Mouse (Mus musculus): ENCODE data around the gene Ankrd54. TPM values are rescaled to one million over a fixed set of nuclear protein-coding genes. Genes with fewer than 3 reads are reported as not detected.

Gene Ankrd54
- 1 to 10 TPM; 3.1 to 5.8 (median 3.5) TPM for total RNA-seq (2022)

DNA sequence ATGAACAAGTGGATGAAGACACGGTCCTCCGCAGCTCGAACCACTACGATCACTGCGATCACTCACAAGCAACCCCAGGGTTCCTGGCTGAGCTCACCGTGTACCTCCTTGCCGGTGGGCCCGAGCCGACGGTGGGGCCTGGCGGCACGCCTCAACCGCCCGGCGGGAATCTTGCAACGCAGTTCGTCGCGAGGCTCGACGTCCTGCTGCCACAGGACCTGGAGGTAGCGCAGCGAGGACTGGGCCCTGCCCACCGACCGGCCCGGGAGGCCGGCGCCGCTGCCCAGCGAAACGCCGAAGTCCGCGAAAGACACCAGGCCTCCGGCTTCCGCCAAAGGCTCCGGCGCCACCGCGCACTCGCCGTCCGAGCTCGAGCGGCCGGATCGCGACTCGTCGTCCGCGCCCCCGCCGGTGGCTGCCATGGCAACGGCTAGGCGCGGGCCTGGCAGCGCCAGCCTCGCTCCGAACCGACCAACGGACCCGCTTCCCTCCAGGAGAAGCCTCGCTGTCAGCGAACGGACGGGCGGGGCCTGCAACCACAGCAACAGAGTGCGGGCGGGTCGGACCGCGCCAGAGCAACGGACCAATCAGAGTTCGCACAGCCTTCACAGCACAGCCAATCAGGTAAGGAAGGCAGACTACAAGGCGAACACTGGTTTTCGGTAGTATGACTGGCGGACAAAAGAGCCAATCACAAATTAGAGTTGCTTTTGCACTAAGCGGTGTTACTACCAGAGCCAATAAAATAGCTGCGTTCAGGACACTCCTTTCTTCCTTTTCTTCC lies at the start of gene Ankrd54:
Gene Ankrd54, minus strand, starts transcription at position 518 of the 784 bp plus-strand sequence.
- peak; percentile 92 to 95 for DNase-seq (ENCODE audit: low spot score in 2 of 2)

GRCm38 (mm10) chr15:79111774-79112173 lies 49.1 kb upstream of the Ankrd54 start:
- no peak for DNase-seq (ENCODE audit: low spot score in 2 of 2)

DNA sequence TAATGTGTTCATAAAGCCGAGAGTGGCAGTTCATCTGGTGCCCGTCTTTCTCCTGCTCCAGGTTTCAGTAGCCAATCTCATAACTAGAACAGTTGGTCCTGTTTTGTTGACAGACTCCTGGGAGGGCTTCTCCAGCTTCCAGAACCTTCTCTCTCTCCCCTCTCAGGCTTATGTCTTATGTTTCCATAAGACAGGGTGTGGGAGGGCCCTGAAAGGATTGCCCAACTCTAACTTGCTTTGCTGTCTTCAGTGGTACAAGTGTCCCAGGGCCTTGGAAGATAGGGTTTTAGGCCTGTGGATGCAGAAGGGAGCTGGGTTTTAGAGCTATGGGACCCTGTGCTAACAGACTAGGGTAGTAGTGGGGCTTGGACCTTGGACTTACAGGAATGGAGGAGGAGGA lies 47.8 kb upstream of the Ankrd54 start:
- no peak for DNase-seq (ENCODE audit: low spot score in 2 of 2)

DNA sequence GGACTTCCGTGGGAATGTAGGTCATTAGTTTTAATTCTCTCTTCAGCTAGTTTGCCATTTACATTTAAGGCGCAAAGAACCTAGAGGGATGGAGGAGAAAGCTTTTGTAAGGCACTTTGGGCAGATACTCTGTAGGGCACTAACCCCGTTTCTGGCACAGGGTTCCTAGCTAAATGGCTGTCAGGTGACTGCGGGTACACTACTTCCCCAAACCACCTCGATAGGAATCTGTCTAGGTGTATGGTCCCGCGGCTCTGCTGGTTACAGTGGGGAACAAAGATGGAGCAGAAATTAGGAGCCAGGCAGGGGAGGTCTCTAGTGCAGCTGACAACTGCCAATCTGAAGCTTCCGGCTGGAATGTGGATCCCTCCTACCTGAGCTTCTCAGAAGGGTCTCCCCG lies 47.3 kb upstream of the Ankrd54 start:
- no peak for DNase-seq (ENCODE audit: low spot score in 2 of 2)

GRCm38 (mm10) chr15:79109321-79109934 lies 46.7 kb upstream of the Ankrd54 start:
- DNase-seq (ENCODE audit: low spot score in 2 of 2), result no peak

DNA sequence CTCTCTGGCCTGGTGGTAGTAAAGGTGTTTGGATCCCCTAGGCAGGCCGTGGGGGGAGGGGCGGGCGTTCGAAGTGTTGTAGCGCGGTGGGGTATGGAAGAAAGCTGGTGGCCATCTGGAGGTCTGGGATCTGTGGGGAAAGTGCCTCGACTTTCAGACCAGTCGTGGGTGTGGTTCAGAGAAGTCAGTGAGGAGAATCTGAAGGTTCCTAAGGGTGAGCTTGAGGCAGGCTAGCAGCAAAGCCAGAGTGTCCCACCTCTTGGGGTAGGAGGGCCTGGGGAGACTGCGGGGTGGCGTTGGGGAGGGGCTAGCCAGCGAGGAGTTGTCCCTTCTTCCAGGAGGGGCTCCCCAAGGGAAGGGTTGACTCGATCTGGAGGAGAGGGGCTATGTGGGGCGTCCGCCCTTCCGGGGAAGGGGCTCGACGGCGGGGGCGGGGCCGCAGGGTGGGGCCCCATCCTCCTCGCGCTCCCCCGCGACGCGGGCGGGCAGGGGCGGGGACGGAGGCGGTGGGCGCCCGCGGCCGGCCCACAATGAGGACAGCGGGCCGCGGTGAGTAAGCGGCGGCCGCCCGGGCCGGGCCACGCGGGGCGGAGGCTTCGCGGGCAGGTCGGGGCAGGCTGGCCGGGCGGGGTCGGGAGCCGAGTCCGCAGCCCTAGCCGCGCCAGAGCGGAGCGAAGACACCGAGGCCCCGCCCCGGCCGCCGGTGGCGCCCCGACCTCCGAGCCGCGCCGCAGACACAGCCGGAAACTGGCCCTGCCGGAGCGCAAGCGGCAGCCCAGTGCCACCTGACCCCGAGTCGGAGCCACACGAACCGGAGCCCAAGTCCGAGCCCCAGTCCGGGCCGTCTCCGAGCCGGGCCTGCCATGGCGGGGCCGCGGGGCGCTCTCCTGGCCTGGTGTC lies 46.0 kb upstream of the Ankrd54 start, which contains the start of gene Micall1:
Gene Micall1, plus strand, starts transcription at position 478 of the 900 bp plus-strand sequence.
- DNase-seq (ENCODE audit: low spot score in 2 of 2), result peak; percentile 48 to 62

DNA sequence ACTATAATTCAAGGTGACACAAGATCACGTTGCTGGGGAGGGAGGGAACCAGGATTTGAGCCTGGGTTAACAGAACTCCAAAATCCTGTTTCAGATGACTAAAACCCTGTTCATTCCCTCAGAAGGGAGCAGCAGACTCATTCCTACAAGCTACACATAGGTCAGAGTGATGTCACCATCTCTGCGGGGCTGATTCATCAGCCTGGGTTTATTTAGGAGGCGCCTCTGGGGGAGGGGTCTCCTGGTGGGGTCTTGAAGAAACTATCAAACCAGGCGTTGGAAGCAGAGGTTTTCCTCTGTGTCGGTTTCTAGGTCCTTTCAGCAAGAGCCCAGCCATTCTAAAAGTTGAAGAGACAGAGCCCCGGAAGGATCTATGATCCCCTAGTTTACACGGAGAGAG lies 45.3 kb upstream of the Ankrd54 start:
- no peak for DNase-seq (ENCODE audit: low spot score in 2 of 2)

GRCm38 (mm10) chr15:79105804-79106203 lies 43.1 kb upstream of the Ankrd54 start:
- no peak for DNase-seq (ENCODE audit: low spot score in 2 of 2)

GRCm38 (mm10) chr15:79103264-79103663 lies 40.6 kb upstream of the Ankrd54 start:
- DNase-seq (ENCODE audit: low spot score in 2 of 2), result no peak

GRCm38 (mm10) chr15:79101531-79101930 lies 38.8 kb upstream of the Ankrd54 start:
- no peak for DNase-seq (ENCODE audit: low spot score in 2 of 2)

DNA sequence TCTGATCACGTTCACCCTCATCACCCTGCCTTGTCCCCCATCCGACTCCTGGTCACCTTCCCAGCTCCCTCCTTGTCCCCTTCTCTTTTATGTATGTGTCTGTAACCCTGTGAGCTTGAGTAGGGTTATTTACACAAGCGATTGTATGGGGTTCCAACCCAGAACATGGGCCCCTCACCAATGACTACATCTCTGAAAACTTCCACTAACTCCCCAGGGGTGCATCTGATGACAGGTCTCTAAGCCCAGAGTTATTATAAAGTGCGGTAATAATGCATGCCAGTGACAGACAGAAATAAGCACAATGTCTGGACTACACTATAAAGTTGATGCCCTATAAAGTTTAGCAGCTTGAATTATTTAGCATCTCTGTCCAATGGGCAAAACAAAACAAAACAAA lies 37.7 kb upstream of the Ankrd54 start:
- no peak for DNase-seq (ENCODE audit: low spot score in 2 of 2)

DNA sequence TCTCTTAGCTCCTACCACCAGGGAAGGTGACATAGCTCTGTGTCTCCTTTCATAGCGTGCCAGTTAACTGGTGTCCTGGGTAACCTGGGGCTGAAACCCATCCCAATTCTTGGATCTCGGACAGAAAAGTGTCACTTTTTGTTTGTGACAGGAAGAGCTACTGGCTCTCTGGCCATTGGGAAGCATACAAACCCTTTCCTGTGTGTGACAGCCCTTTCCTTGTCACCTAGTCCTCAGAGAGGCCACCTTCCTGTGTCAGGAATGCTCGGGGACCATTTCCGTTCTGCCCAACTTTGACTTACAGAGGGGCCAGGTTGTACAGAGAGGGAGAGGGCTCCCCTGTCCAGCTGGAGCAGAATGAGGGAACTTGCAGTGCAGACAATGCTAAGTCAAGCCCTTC lies 36.8 kb upstream of the Ankrd54 start:
- no peak for DNase-seq (ENCODE audit: low spot score in 2 of 2)

- DNase-seq (ENCODE audit: low spot score in 2 of 2), result no peak
These were observed 36.2 kb upstream of the Ankrd54 start for GRCm38 (mm10) chr15:79098868-79099267.

GRCm38 (mm10) chr15:79098220-79098619 lies 35.5 kb upstream of the Ankrd54 start:
- no peak for DNase-seq (ENCODE audit: low spot score in 2 of 2)

- peak; percentile 70 to 78 for DNase-seq (ENCODE audit: low spot score in 2 of 2)
These were observed 34.9 kb upstream of the Ankrd54 start for GRCm38 (mm10) chr15:79097611-79098025.

DNA sequence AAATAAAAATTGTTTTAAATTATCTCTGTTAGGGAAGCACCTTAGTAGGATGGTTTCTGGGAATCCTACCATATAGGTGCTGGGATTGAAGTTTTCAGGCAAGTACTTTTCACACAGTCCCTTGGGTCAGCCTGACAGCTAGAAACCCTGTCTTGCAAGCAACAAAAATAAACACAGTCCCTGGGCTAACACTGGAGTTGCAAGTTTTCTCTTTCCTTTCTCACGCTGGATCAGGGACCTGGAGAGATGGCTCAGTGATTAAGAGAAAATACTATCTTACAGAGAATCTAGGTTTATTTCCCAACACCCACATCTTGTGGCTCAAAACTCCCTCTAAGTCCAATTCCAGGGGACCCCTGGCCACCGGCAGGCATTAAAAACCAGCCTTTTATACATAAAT lies 34.4 kb upstream of the Ankrd54 start:
- DNase-seq (ENCODE audit: low spot score in 2 of 2), result no peak

DNA sequence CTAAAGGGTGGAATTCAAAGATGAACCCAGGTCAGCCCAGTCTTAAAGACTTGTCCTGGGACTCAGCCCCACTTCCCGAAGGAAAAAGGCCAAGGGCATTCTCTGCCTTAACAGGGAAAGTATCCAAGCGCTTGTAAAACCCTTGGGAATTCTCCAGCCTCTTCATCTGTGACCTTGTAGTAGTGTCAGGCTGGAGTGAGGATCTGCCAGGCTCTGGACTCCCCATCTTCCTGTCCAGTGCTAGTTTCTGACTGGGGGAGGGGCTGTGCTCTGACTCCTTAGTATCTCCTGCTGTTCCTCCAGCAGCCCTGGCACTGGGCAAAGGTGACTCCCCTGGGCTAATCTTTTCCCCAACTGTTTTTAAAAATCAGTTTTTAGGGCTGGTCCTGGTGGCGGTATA lies 33.9 kb upstream of the Ankrd54 start:
- DNase-seq (ENCODE audit: low spot score in 2 of 2), result no peak

DNA sequence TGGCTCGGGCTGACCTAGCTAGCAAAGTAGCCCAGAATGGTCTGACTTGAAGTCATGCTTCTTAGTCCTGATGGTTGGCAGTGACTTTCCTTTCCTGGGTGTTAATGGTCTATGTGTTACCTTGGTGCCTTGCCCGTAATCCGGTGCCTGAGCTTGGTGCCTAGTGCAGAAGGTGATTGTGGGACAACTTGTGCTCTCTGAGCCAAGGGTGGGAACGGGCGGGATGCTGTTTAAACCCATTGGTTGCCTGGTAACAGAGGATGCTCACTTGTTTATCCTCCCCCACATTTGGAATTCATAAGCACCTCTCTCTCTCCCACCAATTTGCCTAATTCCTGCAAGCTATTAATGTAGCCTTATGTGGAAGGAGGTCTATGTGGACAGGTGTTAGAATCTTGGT lies 32.8 kb upstream of the Ankrd54 start:
- DNase-seq (ENCODE audit: low spot score in 2 of 2), result no peak

GRCm38 (mm10) chr15:79093083-79093839 lies 30.6 kb upstream of the Ankrd54 start:
- no peak for DNase-seq (ENCODE audit: low spot score in 2 of 2)

DNA sequence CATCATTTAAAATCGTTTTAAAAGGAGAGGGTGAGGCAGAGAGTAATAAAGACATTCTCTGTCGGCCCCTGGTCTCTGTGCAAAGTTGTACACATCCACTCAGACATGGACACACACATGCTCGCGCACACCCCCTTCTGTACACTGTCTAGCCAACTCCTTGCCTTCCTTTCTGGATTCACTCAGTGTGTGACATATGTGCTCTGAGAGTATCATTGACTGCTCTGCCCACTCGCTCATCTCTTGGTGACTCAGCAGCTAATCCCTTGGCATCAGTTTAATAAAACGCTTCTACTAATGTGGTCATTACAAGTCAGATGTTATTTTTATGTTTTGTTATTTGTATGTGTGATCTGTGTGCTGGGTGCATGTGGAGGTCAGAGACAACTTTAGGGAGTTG lies 29.6 kb upstream of the Ankrd54 start:
- no peak for DNase-seq (ENCODE audit: low spot score in 2 of 2)

DNA sequence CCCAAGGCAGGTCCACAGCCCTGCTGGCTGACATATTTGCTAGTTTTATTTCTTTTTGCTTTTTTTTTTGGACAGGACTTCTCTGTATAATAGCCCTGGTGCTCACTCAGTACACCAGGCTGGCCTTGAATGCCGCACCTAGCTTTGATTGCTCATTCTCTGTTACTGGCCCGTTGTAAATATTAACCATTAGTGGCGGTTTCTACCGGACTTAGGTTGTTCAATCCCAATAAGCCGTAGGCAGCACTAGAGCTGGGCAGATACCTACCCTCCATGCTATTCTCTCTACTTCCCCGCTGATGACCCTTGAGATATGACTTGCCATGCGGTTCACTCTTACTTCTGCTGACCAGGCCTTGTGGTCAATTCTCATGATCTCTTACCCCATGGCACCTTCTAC lies 16.9 kb upstream of the Ankrd54 start:
- DNase-seq (ENCODE audit: low spot score in 2 of 2), result no peak
